Mouse (Mus musculus) 416B (cell line): ENCODE measurements at regions not wholly inside any gene's neighbourhood (a gene's known extent, or its start where the extent isn't known, plus 50 kb on each side); places are given as distances from the start of the nearest gene placed in this dataset.

Experiments
- DNase-seq: peaks from one replicate; pipeline ENCODE4 v3.0.0; 2011; ENCODE audit warnings: low read depth

DNA sequence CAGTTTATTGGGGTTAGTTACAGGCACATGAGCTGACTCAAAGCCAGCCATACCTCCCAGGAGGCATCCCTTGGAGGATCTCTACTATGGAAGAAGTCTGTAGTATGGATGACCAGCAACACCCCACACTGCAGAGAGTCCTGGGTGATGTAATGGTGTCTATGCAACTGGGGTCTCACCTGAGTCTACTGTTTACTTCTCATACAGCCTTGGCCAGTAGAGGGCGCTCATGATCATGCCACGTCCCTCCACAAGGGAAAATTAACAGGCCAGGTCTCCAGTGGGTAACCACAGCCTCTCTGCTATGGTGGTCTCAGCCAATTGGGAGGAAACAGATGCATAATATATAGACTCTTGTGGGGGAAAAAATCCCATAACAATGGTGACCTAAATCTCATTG lies 111.7 kb downstream of the Cdh26 start:
- no peak for DNase-seq

DNA sequence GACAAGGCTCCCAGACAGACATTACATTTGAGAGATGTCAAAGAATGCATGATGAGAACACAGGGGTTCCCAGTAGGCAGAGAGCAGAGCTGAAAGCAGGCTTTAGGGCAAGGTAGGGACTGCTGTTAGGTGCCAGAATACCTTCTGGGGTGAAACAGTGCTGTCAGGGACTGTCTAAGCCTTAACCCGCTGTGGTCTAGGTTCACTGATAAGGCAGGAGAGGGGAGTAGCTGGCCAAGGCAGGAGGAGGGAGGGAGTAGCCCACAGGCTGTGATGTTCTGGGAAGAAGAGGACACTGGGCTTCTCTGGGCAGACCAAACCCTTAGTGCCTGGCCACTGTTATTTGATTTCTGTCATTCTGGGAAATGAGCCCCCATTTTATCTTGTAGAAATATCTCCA lies 114.1 kb downstream of the Cdh26 start:
- DNase-seq: no peak

DNA sequence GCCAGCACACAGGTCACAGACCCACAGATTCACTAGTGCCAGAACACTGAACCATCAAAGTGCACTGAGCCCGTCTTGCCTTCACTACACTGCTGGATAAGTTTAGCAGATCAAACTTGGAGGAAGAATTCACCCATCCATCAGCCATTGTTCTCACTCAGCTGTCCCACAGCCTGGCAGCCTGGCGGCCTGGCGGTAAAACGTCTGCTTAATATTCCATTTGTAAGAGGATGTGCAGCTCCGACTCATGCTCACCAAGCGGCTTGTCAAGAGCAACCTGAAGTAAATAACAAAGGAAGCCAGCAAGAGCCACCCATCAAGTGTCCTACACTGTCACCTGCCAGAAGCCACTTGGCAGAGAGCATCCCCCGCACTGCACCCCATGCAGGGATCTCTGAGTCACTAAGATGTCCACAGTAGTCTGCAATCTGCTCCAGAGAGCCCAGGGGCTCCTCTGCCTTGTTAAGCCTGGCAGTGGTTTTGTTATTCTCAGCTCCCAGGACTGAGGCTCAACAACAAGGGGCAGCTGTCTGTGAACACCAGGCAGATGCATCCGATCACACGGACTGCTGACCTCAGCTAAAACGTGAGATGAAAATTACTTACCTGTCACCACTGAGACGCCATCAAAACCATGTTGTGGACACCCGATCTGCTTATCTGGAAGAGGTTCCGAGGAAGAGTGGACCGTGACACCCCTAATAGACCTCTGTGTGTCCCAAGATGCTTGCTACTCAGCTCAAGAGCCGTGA lies 115.4 kb downstream of the Cdh26 start:
- no peak for DNase-seq

DNA sequence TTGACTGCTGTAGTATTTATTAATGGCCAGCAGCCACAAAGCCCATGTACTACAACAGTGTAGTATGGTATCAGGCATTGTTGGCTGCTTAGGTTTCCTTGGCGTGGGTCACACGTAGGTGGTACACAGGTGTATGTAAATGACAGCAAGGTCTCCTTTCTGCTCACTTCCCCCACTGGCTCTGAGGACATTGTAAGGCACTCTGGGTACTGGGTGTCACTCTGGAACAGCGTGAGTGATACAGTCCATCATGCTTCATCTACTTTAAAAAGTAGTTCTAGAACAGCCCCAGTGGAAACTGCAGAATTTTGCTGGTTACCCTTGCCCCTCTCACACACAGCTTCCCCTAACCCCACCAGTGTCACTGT lies 116.0 kb downstream of the Cdh26 start:
- no peak for DNase-seq

DNA sequence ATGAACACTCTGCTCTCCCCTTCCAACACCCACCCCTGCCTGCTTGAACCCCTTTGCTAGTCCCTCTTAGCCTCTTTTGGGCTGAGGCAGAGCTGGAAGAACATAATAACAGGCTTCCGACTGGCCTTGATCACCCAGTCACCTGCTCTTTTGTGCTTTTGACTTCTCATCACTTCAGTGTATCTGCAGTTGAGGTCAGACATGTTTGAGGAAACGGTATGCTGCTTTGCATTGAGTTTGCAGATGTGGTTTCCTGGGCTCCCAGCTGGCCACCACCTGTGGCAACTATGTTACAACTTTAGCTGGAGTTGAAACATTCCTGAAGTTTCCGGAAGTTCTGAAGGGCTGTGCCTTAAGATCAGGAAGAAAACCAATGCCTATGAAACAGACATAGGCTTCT lies 116.6 kb downstream of the Cdh26 start:
- DNase-seq: no peak

DNA sequence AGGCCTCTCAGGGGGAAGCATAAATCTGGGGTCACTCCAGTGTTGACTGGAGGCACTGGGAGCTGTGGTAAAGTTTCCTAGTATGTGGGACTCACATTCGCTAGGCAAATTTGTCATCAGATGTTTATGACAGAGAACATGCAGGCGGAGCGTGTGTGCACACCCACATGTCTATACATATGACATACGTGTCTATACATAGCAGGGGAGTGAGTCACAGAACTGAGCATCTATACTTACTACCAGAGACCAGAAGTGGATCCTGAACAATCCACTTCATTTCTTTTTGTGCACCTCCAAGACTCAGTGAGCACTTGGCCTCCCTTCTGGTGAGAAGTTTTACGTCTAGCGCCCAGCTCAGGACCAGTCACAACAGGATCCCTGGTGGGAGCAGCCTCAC lies 118.6 kb downstream of the Cdh26 start:
- no peak for DNase-seq

DNA sequence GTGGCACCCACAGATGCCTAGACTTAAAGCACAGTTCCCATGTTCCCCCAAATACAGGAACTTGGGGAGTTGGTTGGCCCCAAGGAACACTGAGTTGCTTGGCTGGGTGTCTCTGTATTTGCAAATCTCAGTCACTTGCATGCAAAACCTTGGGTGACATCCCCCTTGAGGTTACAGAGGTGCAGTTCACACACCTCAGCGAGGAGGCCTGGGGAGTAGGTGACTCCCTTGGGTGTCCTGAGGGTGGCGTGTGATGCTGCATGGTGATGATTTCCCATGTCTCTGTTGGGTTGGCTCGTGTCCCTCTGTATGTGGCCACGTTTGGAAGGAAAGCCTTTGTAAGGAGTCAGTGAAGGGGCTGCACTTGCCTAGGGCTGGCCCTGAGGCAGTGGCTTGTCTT lies 123.4 kb downstream of the Cdh26 start:
- DNase-seq: no peak

DNA sequence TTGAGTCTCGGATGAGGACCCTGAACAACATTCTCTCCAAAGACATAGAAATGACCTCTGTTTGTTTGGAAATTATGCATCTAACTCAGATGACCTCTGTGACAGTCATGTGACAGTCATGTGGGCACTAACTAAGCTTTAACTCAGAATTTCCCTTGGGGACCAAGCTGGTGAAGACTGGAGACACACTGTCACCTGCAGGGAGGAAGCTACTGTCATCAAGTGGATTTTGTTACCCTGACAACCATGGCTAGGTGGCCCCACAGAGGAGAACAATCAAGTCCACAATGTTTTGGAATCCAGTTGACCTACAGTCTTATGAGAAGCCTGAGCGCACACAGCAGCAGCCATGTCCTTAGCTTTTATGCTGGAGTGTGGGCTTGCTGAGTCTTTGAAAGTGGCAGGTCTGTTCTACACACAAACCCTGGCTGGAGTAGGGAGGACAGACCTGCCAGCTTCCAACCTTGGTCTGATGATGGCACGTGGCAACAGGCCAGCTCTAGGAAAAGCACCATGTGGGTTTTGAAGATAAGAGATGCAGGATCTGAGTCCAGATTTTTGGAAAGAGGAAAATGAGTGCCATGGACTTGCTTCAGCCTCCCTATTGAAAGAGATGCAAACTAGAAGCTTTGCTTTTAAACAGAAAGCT lies 125.5 kb downstream of the Cdh26 start:
- DNase-seq: no peak

DNA sequence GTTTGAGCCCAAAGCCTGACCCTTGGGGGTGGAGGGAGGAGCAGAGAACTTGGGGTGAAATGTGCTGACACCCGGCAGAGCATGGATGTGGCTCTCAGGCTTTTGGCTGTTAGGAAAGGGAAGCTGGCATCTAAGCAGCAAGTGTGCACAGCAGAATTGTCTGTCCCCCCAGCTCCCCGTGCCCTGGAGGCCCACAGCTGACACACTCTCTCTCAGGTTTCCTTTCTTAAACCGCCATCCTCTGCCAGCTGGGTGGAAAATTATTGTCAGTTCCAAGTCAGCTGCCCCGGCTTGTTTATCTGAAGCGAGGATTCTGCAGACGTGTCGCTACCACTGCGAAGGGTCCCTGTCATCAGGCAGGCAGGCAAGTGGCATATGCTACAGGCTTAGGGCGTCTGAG lies 127.6 kb downstream of the Cdh26 start:
- DNase-seq: no peak

DNA sequence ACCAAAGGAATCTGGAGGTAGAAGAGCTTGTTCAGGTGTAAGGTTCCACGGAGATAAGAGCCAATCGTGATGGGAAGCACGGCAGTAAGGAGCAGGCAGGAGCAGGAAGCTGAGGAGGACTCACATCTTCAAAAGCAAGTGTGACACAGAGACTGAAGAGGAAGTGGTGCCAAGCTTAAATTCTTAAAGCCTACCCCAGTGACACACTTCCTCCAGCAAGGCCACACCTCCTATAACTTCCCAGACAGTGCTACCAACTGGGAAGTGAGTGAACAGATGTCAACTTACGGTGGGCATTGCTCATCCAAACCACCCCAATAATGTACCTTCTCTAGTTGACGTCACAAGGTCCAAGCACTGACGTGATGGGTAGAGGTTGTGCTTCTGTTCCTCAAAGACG lies 133.0 kb downstream of the Cdh26 start:
- no peak for DNase-seq

DNA sequence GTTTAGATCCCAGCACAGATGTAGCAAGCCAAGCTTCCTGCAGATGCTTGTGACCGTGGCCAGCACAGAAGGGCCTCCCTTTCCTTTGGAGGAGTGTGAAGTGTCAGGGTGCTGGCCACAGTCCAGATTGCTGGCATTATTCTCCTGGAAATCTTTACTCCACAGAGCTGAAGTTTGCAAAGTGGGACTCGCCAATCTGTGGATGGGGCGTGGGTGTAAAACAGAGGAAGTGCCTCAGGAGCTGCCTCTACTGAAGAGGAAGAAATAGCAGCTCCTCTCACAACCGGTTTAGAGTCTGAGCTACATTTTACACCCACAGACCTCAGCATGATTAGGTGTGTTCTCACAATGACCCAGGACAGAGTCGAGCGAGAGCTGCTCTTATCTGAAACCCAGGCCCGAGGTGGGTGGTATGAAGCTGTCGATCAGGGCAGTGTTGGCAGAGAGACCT lies 135.1 kb downstream of the Cdh26 start:
- DNase-seq: no peak

DNA sequence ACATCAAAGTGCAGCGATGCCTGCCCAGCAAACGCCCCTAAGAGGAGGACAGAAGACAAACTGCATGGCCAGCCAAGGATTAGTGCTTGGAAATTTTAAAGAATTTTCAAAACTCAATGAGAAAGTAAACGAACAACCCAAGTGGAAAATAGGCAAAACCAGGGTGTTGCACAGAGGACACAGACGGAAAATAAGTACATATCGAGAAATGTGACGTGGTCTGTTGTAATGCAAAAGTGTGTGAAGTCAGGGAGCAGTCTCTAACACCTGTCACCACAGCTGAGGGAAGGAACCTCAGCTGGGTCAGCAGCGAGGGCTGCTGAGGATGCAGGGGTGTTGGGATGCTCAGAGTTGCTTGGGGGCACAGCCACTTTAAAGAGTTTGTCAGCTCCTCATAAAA lies 137.2 kb downstream of the Cdh26 start:
- no peak for DNase-seq

DNA sequence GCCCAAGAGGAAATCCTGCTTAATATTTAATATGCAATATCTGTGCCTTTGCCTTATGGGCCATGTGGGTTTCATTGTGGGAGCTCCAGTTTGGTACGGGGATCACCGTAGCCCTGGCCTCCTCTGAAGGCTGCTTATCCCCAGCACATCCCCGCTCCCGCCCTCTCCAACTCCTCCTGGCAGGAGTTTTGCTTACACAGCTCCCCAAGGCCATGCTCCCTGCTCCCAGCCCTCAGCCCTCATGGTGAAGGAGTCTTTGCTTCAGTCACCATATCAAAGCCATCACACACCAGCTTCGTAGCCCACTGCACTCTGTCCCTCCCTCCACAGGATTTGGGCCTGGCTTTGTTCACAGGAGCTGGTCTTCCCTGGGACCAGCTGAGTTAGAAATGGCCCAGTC lies 142.0 kb downstream of the Cdh26 start:
- no peak for DNase-seq

DNA sequence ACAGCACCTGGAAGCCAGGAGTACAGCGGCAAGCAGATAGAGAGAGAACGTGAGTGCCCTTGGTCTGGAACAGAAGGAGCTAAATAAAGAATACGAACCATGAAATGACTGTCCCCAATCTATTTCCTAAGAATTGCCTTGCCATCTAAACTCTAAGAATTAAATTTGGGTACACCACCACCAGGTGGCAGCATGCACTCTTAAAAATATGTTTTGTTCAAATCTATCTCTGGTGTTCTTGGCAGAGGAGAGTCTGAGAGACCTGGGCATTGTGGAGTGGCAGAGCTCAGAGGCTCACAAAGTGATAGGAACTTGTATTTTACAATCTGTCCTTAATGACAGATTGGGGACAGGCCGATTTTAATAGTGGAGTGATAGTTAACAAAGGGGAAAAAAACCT lies 144.5 kb downstream of the Cdh26 start:
- DNase-seq: peak; percentile 3

DNA sequence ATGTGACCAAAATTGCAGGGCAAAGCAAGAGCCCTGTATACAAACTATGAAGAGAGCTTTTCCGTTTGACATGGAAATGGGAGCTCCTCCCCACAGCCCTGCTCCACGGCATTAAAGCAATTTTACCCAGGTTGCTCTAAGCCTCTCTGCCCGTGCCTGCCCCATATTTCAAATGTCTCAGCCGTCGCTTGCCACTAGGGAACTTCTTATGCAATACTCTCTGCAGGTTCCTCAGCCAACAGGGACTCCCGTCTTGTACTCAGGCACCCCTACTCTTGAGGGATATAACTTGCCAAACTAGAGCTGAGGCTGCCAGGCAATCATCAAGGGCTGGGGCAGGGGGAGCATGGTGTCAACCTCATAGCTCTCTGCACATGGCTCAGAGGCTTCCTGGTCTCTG lies 145.1 kb downstream of the Cdh26 start:
- DNase-seq: no peak

DNA sequence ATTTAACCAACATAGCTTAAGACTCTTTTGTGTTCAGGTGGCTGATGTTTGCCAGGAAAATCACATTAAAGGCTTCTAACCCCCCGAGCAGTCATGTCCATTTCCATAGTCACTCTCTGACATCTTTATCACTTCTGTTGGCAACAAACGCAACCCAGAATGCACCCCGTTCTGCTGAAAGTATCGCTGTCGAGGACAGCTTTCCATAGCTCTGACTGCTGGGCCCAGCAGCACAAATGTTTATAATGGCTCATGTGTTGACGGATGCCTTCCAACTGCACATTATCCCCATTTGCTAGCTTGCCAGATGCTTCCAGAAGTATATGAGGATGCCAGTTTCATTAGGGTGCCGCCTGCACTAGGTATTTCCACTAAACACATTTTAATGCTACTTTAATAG lies 145.7 kb downstream of the Cdh26 start:
- no peak for DNase-seq

DNA sequence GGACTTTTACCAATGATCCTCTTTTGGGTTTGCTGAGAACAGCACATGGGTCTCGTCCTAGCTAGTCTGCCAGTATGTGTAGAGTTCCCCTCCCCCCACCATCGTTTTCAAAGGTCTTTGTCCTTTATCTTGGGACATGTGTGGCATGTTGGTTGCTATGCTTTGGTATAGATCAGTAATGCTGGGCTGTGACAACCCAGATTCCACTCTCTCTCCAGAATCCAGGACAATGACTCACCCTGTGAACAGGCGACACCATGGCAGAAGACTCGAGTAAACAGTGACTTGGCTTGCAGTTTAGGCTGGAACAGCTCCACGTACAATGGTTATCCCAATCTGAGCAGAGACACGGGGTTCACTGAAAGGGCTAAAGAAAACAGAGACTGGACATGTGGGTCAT lies 149.2 kb downstream of the Cdh26 start:
- no peak for DNase-seq

DNA sequence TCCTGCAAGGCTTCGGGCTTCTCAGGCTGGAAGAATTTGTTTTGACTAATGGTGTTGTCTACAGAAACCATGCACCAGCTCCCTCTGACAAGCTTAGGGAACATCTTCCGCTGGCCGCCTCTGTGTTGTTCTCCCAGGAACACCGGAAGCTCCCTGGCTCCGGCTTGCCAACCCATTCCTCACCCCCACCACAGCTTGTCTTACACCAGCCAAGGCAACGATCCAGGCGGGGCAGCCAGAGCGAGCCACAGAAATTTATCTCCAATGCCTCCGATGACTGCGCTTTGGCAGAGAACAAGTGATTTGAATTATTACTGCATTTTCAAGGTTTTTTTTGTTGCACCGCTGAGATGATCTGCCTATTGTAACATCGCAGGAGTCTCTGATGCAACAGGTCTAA lies 151.0 kb downstream of the Cdh26 start:
- no peak for DNase-seq

DNA sequence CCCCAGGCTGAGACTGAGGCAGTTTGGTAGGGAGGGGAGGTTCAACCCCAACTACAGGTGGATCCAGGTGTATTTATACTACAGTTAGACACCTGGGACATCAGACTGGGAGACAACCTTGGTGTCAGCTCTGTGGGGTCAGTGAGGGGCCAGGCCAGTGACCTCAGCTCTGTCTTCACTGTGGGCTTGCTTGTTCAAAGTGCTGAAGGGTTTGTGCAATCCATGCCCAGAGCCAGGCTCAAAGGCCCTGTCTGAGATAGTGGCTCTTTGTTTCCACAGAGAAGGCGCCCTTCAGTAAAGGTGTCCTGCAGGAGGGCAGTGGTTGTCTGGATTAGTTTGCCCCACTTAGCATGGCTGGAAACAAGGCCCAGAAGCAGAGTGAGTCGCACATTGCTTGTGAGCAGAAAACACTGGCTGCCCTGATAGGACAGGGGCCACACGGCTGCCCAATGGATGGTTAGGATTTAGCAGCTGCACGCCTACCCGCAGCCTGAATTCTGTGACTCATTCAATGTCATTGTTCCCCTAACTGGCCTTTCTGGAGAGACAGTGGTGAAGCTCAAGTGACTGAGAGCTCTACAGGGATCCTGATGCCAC lies 154.7 kb downstream of the Cdh26 start:
- DNase-seq: no peak

DNA sequence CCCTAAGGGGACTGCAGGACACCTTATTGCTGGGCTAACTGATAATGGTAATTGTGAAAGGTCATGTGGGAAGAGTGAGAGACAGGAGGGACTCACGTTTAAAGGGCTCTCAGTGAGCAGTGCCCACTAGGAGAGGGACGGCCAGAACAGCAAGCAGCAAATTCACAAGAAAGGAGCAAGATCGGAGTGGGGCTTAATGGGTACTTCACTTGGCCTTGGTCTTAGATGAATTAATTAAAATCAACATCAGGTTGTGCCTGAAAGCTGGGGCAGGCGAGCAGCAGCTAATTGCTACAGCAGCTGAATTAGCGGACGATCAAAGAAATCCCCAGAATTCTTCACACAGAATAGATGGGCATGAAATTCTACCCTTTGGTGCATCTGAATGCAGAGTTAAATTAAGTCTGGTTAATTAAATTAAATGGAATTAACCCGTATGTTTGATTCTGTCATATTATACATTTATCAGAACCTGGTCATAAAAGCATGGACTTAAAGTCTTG lies 156.9 kb downstream of the Cdh26 start:
- DNase-seq: no peak

DNA sequence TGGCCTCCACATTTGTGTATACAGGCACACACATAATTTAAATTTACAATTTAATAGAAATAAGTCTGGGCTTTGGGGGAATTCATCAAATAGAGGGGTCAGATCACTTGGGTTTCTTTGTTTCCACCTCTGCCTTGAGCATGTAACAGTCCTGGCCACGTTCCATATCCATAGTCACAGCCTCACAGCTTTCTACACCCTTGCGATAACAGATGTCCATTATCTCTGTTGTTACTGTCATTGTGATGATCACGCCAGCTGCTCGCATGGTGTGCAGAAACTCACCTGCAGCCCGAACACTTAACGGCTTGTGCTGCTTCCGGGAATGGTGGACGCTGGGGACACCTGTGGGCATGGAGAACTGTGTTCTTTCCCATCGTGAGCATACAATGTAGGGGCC lies 163.4 kb downstream of the Cdh26 start:
- no peak for DNase-seq

DNA sequence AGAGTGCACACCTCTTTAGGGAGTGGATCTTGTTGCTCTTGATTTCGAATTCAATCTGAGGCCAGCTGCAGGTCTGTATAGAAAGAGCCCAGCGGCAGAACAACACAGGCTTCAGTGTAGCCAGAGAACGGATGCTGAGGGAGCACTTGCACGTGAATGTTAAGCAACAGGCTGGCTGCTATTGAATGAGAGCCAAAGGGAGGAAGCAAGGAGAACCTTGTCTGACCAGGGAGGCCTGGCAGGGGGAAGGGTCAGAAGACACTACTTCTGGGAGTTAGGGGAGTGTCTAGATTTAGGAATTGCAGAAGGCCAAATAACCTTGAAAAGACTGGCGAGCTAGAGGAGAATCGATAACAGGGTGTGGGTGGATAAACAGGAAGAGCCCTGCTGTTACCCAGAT lies 163.8 kb downstream of the Cdh26 start:
- no peak for DNase-seq

DNA sequence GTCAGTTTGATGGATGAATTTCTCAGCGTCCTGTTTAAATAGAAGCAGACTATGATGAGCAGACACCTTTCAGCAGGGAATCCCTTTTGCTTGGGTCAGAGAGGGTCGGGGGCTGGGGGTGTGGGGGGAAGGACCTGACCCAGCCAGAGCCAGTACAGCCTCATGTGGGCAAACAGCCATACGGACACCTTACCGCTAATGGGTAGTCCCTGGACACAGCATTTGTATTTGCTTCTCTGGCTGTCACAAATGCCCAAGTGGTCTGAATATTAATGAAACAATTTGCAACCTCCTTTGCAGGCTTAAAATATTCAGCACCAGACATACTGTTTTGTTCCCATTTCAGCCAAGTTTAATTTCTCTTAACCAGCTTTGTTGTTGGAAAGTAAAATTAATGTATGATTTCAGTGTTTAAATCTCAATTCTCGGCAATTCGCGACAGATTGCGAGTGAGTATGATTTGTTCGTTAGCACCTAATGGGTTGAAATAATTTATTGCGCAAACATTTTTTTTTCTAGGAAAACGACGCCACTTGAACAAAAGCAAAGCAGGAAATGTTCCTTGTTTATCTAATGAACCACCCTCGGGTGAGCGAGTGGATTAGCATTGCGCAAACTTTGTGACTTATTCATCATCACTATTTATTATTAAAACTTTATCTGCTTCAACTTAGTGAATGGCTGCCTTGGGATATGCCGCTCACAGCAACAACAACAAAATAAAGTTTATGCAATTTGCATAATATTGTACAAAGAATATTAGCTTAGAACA lies 166.2 kb downstream of the Cdh26 start:
- no peak for DNase-seq
